Mouse (Mus musculus) limb, embryonic 15.5 days (tissue): ENCODE measurements around the gene Rbfox1. TPM values are rescaled to one million over a fixed set of nuclear protein-coding genes. Genes with fewer than 3 reads are reported as not detected.

Source experiments
- ATAC-seq: fragments of 200-750 bp; cut with Nextera tagmentation; 2 replicates; pipeline ENCODE4 v1.8.0; 2017; ENCODE audit warnings: low read depth, moderate TSS enrichment; ENCODE audit not compliant: insufficient number of reproducible peaks, low FRiP score, low TSS enrichment
- H3K27ac ChIP-seq: fragments of 300-500 bp; sonication (generic); 2 replicates; pipeline ENCODE4 v1.5.1; 2015; ENCODE audit warnings: moderate library complexity, mild to moderate bottlenecking, inconsistent platforms
- H3K27me3 ChIP-seq: fragments of 300-500 bp; sonication (generic); 2 replicates; pipeline ENCODE4 v1.6.1; 2015; ENCODE audit warnings: inconsistent platforms
- H3K36me3 ChIP-seq: fragments of 300-500 bp; sonication (generic); 2 replicates; pipeline ENCODE4 v1.6.1; 2015; ENCODE audit warnings: inconsistent platforms
- H3K4me1 ChIP-seq: fragments of 300-500 bp; sonication (generic); 2 replicates; pipeline ENCODE4 v1.6.1; 2015; ENCODE audit warnings: inconsistent platforms
- H3K4me2 ChIP-seq: fragments of 300-500 bp; sonication (generic); 2 replicates; pipeline ENCODE4 v1.6.1; 2015; ENCODE audit warnings: mild to moderate bottlenecking, inconsistent platforms
- H3K4me3 ChIP-seq: fragments of 300-500 bp; sonication (generic); 2 replicates; pipeline ENCODE4 v1.5.1; 2015; ENCODE audit warnings: mild to moderate bottlenecking, inconsistent platforms
- H3K9ac ChIP-seq: fragments of 300-500 bp; sonication (generic); 2 replicates; pipeline ENCODE4 v1.6.1; 2015; ENCODE audit warnings: inconsistent platforms
- H3K9me3 ChIP-seq: fragments of 300-500 bp; sonication (generic); 2 replicates; pipeline ENCODE4 v1.6.1; 2016; ENCODE audit warnings: inconsistent platforms
- WGBS: fragments of 180-500 bp; shearing (Covaris S2); methylation state at CpG from one replicate; pipeline ENCODE4 v1.1.7; 2015; 5-methylcytosine and 5-hydroxymethylcytosine counted together
- polyA plus RNA-seq: library from polyadenylated mRNA; unstranded; fragments of >200 nt; fragmentation: Nextera tagmentation; extraction: Ambion mirVana; gene quantifications from 2 replicates; pipeline ENCODE4 v1.2.1, GENCODE M21; 2015

The Rbfox1 gene
- polyA plus RNA-seq, 1 experiment from 2014 or later, result 4.0 TPM

DNA sequence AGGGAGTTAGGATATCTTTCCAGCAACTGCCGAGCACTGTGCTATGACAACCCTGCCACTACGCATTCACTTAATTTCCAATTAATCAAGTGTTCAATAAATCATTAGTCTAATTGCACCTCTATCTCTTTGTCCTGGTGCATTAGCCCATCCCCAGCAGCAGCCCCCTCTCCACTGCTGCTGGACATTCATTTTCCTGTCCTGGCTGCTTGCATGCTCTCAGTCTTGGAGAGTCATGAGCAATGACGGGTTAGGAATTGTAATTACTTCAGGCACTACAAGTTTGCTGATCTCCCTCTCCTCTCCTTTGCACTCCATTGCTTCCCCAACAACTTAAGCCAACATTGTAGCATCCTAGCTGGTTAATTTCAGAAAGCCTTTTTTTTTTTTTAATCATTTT is 646.3 kb downstream of the Rbfox1 start:
- Histone ChIP-seq H3K36me3 (no peaks in the 10 kb centered on the region), H3K27ac (no peak overlapping the region), H3K9me3 (no peaks in the 10 kb centered on the region), H3K4me2 (no peak overlapping the region), H3K27me3 (no peaks in the 10 kb centered on the region), H3K9ac (no peak overlapping the region), H3K4me3 (no peak overlapping the region), H3K4me1 (no peaks in the 10 kb centered on the region)
- WGBS, result 75% methylated on average over 3 of the region's 3 CpGs
- no peak for ATAC-seq

DNA sequence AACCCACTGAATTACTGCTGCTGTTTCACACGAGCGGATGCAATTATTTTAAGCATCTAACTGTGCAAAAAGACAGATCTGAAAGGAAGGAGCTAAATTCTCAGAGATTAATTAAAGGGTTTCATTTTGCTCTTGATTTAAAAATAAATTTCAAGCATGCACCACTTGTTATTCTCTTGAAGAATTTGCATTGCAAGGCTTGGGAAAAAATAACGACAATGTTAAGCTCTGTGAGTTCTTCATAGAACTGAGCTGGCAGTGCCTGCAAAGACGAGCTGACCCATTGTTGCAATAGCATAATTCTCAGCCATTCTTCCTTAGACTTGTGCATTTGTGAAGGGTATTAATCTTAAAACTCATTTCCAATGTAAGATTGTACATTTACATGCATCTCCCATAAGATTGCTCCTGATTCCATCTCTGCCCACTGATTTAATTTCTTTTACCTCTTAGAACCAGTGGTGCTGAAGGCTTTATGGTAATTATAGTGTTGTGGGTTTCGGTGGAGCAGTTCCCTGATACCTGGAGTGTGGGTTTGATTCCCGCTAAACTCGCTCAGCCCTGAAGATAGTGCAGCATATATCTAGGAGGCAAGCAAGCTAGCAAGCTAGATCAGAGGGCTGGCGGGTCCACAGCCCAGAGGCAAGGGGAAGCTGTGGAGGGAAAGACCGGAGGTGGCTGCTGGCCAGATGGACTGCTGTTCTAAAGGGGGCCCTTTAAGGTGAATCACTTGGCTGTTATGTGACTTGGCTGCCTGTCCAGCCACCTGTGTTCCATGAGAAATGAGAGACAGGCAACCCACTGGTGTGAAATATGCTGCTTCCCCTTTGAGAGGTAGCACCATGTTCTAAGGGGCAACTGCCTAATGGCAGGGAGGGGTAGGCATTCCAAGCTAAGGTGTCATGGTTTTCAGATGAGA is 647.2 kb downstream of the Rbfox1 start:
- WGBS, result 69% methylated on average over 9 of the region's 9 CpGs
- Histone ChIP-seq H3K9me3 (no peaks in the 10 kb centered on the region), H3K9ac (no peak overlapping the region)

DNA sequence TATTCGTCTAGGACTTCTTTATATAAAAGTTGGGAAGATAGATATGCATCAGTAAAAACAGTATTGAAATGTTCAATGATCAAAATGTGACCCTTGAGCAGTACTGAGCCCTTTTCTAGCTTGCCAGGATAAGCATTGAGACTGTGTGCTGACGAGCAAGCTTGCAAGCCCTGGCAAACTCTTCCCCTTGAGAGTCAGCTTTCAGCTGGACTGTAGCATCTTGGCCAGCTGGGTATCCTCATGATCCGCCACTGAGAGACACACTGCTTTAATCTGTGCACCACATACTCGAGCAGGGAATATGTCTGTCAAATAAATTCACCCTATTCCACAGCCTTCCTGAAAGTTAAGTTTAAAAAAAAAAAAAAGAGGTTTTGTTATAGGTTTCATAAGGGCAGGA is 670.6 kb downstream of the Rbfox1 start:
- Histone ChIP-seq H3K4me1 (no peaks in the 10 kb centered on the region), H3K27ac (no peak overlapping the region), H3K27me3 (no peaks in the 10 kb centered on the region), H3K9ac (no peak overlapping the region), H3K4me2 (no peak overlapping the region), H3K9me3 (no peaks in the 10 kb centered on the region), H3K36me3 (no peaks in the 10 kb centered on the region), H3K4me3 (no peak overlapping the region)
- no peak for ATAC-seq
- WGBS, result 50% methylated on average over 4 of the region's 4 CpGs

More for the DNA sequence above, 647.2 kb downstream of the Rbfox1 start:
- Histone ChIP-seq H3K4me2 (no peak overlapping the region), H3K27me3 (no peaks in the 10 kb centered on the region), H3K36me3 (no peaks in the 10 kb centered on the region), H3K4me1 (no peaks in the 10 kb centered on the region), H3K4me3 (no peak overlapping the region), H3K27ac (no peak overlapping the region)
- no peak for ATAC-seq

DNA sequence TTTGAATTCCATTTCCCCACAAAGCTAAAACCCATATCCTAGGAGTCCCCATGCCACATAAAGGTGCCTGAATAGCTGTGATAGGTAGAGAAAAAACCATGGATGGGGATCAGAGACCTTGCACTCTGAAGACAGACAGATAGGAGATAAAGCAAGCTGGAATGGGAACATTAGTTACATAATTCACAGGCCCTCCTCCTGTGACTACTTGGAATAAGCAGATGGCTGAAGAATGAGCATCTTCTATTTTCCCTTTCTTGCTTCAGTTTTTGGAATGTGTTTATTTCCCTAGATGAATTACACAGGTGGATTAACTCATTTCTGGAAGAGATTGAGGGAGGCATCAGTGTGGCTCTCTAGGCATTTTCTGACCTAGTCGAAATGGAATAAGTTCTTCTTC is 672.6 kb downstream of the Rbfox1 start:
- no peak for ATAC-seq
- no peak overlapping the region for H3K4me2 ChIP-seq
- no peaks in the 10 kb centered on the region for H3K9me3 ChIP-seq
- WGBS, result 78% methylated on average over 1 of the region's 1 CpGs
- no peaks in the 10 kb centered on the region for H3K4me1 ChIP-seq
- no peak overlapping the region for H3K27ac ChIP-seq
- no peak overlapping the region for H3K4me3 ChIP-seq
- no peaks in the 10 kb centered on the region for H3K27me3 ChIP-seq
- no peaks in the 10 kb centered on the region for H3K36me3 ChIP-seq
- H3K9ac ChIP-seq, result no peak overlapping the region

DNA sequence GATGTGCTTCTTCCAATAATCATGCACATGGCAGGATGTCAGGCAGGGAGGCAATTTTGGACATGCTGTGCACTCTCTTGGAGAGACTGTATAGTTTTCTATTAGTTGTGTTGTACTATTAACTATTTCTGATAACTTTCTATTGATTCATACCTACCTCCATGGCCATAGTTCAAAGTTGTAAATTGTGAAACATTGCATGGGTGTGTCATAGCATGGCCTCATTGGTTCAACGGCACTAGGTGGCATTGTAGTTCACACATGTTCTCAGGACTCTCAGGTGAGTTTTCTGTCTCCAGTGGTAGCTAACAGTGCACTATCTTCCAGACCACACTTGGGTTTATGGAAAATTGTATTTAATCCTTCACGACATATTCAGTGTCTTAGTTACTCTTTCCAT is 699.5 kb downstream of the Rbfox1 start:
- no peaks in the 10 kb centered on the region for H3K27me3 ChIP-seq
- H3K36me3 ChIP-seq, result no peaks in the 10 kb centered on the region
- H3K27ac ChIP-seq, result no peak overlapping the region
- H3K4me1 ChIP-seq, result no peaks in the 10 kb centered on the region
- 87% methylated on average over 2 of the region's 2 CpGs for WGBS
- H3K4me3 ChIP-seq, result no peak overlapping the region
- ATAC-seq, result no peak
- no peak overlapping the region for H3K4me2 ChIP-seq
- no peak overlapping the region for H3K9ac ChIP-seq
- no peaks in the 10 kb centered on the region for H3K9me3 ChIP-seq

DNA sequence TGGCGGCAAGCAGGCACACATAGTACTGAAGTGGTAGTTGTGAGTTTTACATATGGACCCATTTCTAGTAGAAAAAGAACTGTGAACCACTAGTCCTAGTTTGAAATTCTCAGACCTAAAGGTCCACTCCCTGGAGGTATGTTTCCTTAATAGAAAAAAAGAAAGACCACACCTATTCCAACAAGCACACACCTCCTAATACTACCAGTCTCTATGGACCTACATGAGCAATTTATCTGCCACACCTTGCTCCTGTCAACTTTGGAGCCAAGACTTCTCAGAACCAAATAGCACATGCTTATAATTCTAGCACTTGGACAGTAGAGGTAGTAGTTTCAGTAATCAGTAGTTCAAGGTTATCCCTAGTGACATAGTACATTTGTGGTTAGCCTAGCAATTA is 700.0 kb downstream of the Rbfox1 start:
- H3K4me2 ChIP-seq, result no peak overlapping the region
- 92% methylated on average over 1 of the region's 1 CpGs for WGBS
- H3K4me3 ChIP-seq, result no peak overlapping the region
- no peak overlapping the region for H3K27ac ChIP-seq
- no peaks in the 10 kb centered on the region for H3K4me1 ChIP-seq
- no peak overlapping the region for H3K9ac ChIP-seq
- no peaks in the 10 kb centered on the region for H3K9me3 ChIP-seq
- no peaks in the 10 kb centered on the region for H3K27me3 ChIP-seq
- no peaks in the 10 kb centered on the region for H3K36me3 ChIP-seq
- no peak for ATAC-seq

DNA sequence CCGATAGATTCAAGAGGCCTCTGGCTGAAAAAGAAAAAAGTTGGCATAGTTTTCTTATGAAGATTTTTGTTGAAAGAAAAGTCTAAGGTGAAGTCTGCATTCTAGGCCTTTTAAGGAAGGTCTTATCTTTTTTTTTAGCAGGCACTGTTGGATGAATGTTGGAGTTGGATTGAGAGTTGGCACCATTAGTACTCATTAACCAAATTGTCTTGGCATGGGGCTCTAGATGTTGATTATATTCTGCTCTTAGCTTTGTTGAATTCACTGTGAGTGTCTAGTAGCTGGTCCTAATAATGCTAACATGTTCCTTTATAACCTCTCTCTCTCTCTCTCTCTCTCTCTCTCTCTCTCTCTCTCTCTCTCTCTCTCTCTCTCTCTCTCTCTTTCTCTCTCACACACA is 731.4 kb downstream of the Rbfox1 start:
- Histone ChIP-seq H3K36me3 (no peaks in the 10 kb centered on the region), H3K9me3 (no peaks in the 10 kb centered on the region), H3K27me3 (no peaks in the 10 kb centered on the region), H3K9ac (no peak overlapping the region), H3K4me2 (no peak overlapping the region), H3K27ac (no peak overlapping the region), H3K4me3 (no peak overlapping the region), H3K4me1 (no peaks in the 10 kb centered on the region)
- 77% methylated on average over 1 of the region's 1 CpGs for WGBS
- ATAC-seq, result no peak

DNA sequence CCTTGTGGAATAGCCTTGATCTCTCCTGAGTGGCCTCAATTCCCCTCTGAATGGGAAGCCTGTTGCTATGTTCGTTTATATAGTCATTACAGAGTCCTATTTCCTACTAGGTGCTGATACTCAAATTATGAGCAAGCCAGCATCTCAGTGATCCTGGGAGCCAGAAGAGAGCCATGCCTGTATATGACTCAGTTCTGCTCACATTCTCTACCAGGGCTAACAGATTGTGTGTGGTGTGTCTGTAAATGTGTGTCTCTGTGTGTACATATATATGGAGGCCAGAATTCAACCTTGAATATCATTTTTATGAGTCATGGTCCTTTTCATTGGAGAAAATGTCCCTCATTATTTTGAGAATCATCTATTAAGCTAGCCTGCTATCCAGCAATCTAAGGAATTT is 755.2 kb downstream of the Rbfox1 start:
- ATAC-seq, result no peak
- 52% methylated on average over 1 of the region's 1 CpGs for WGBS
- Histone ChIP-seq H3K9me3 (no peaks in the 10 kb centered on the region), H3K36me3 (no peaks in the 10 kb centered on the region), H3K4me2 (no peak overlapping the region), H3K27ac (no peak overlapping the region), H3K4me1 (no peaks in the 10 kb centered on the region), H3K4me3 (no peak overlapping the region), H3K9ac (no peak overlapping the region), H3K27me3 (no peaks in the 10 kb centered on the region)

DNA sequence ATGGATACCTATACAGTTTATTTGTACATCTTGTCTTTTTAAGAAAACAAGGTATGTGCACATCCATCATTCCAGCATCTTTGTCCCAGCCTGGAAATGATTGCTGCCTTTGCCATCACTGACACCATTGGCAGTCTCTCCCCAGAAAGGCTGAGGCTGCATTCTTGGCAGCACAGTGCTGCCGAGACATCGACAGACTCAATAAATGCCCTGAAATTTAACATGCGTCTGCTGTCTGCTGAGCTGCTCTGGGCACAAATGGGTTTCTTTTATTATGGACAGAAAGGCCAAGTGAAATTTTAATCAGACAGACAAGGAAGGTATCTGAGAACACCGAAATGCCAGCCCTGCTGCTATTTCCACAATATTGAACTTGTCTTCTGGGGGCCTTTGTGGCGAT is 761.8 kb downstream of the Rbfox1 start:
- Histone ChIP-seq H3K9ac (no peak overlapping the region), H3K4me3 (no peak overlapping the region), H3K4me2 (no peak overlapping the region), H3K36me3 (no peaks in the 10 kb centered on the region), H3K27ac (no peak overlapping the region), H3K9me3 (no peaks in the 10 kb centered on the region), H3K27me3 (no peaks in the 10 kb centered on the region), H3K4me1 (no peaks in the 10 kb centered on the region)
- no peak for ATAC-seq
- WGBS, result 60% methylated on average over 5 of the region's 5 CpGs

DNA sequence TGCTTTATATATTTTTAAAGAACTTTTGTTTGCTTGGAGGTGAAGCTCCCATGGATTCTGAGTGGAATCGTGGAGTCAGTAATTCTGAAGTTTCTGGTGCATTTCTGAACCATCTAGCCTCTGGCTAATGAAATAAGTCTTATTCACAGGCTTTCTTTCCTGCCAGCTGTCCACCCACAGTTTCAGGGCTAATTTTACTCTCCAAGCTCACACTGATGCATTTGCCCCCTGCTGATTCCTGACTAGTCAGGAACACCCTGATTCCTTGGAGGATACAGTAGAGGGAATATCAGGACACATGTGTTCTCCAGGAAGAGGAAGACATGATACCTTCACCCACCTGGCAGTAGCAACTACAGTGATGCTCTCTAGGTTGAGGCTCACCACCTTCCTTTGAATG is 763.6 kb downstream of the Rbfox1 start:
- no peaks in the 10 kb centered on the region for H3K4me1 ChIP-seq
- H3K27ac ChIP-seq, result no peak overlapping the region
- no peak overlapping the region for H3K4me2 ChIP-seq
- no peak overlapping the region for H3K4me3 ChIP-seq
- H3K27me3 ChIP-seq, result no peaks in the 10 kb centered on the region
- WGBS, result 80% methylated on average over 1 of the region's 1 CpGs
- H3K36me3 ChIP-seq, result no peaks in the 10 kb centered on the region
- H3K9ac ChIP-seq, result no peak overlapping the region
- ATAC-seq, result no peak
- no peaks in the 10 kb centered on the region for H3K9me3 ChIP-seq

DNA sequence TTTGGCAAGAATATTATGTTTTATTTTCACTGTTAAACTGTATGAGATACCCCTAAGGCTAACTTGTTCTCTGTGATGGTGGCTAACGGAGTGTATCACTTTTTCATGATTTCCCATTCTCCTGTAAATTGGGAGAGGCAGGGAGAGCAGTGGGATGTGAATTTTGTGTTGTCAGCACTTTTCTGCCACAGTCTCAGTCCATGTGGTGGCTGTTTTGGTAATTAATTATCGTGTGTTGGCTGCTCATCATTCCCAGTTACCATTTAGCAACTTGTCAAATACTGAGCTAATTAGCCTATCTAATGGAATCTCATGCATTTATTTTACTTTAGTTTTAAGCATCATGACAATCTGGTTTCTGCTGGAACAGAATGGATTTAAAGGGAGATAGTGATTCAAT is 773.4 kb downstream of the Rbfox1 start:
- Histone ChIP-seq H3K4me1 (no peaks in the 10 kb centered on the region), H3K4me3 (no peak overlapping the region), H3K27me3 (no peaks in the 10 kb centered on the region), H3K4me2 (no peak overlapping the region), H3K9ac (no peak overlapping the region), H3K9me3 (no peaks in the 10 kb centered on the region), H3K27ac (no peak overlapping the region), H3K36me3 (no peaks in the 10 kb centered on the region)
- WGBS, result 59% methylated on average over 2 of the region's 2 CpGs
- no peak for ATAC-seq

DNA sequence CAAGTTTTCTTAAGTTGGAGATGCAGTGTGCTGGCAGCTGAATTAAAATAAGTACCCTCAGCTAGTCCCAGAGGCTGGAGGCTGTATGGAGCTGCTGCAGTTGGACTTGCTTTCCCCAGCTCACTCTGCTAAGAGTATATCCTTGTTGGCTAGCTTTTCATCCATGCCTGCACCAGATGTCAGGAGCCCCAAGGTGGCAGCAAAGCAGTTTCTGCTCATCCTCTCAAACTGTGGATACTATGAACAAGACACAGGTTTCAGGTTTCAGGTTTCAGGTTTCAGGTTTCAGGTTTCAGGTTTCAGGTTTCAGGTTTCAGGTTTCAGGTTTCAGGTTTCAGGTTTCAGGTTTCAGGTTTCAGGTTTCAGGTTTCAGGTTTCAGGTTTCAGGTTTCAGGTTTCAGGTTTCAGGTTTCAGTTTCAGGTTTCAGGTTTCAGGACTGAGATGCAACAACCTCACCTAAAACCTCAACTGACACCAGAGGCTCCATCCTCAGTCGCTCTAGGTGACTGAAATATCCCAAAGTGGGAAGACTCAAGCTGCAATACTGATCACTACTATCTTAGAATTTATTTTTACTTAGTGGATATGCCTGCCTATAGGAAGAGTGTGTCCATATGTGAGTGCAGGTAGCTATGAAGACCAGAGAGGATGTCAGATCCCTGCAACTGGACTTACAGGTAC is 801.1 kb downstream of the Rbfox1 start:
- Histone ChIP-seq H3K9me3 (no peaks in the 10 kb centered on the region), H3K4me3 (no peak overlapping the region), H3K27me3 (no peaks in the 10 kb centered on the region), H3K4me1 (no peaks in the 10 kb centered on the region), H3K4me2 (no peak overlapping the region), H3K36me3 (no peaks in the 10 kb centered on the region), H3K9ac (no peak overlapping the region), H3K27ac (no peak overlapping the region)
- no peak for ATAC-seq
- WGBS, result 79% methylated on average over 1 of the region's 1 CpGs
